Mouse (Mus musculus) kidney, adult 2 months (tissue): ENCODE measurements at regions not wholly inside any gene's neighbourhood (a gene's known extent, or its start where the extent isn't known, plus 50 kb on each side); places are given as distances from the start of the nearest gene placed in this dataset.

Source experiments
- CTCF ChIP-seq: fragments of 200-500 bp; conservative IDR thresholded peaks from 2 replicates; pipeline ENCODE4 v1.5.1; 2011; ENCODE audit warnings: low read depth, mild to moderate bottlenecking, control low read depth, low read length, moderate library complexity, mixed read lengths; ENCODE audit not compliant: insufficient read depth, insufficient read length
- POLR2A ChIP-seq: fragments of 200-500 bp; IDR thresholded peaks from one replicate; pipeline ENCODE4 v1.6.1; 2011; ENCODE audit warnings: low read depth, low read length, control low read depth

GRCm38 (mm10) chr8:128183081-128183480 lies 175.3 kb upstream of the Nrp1 start:
- TF ChIP-seq CTCF = no peak
- no peak for TF ChIP-seq POLR2A
